Mouse (Mus musculus) right cerebral cortex, adult 2 months (tissue): ENCODE results near the gene Mindy1.
A peak's percentile ranks its signal among the peaks of the same experiment; 100 is the strongest.

Source experiments
- DNase-seq, 2 experiments: peaks; one replicate each; pipeline ENCODE4 v3.0.0; 2021 to 2022; ENCODE audit warnings: low spot score in 2 of 2

Mindy1 gene

DNA sequence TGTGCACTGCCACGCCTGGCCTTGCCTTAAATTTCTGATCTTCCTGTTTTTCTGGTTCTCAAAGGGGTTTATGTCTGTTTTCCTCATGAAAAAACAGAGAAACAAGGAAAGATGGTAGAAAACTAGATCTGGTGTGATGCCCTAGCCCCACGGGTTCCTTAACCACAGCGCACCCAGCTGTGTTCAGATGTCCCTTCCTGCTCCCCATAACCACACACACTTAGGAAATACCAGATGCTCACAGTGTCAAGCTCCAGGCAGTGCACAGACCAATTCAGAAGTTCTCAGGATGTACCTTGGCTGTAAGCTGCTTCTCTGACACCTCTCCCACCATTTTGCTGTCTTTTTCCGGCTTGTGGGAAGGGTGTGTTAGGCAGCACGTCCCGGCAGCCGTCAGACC lies 13.2 kb downstream of the Mindy1 start:
- DNase-seq: no peak

DNA sequence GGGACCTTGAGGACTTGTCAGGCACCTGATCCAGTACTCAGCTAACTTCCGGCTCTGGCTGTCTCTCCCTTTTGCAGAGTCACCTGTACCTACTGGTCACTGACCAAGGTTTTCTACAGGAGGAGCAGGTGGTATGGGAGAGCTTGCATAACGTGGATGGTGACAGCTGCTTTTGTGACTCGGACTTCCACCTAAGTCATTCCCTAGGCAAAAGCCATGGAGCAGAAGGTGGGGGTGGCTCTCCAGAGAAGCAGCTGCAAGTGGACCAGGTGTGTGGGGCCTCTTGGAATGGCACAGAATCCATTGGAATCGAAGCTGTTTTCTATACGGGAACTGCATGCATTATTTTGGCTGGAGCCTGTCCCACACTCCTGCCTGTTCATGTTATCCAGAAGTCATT lies 13.6 kb downstream of the Mindy1 start:
- no peak for DNase-seq

DNA sequence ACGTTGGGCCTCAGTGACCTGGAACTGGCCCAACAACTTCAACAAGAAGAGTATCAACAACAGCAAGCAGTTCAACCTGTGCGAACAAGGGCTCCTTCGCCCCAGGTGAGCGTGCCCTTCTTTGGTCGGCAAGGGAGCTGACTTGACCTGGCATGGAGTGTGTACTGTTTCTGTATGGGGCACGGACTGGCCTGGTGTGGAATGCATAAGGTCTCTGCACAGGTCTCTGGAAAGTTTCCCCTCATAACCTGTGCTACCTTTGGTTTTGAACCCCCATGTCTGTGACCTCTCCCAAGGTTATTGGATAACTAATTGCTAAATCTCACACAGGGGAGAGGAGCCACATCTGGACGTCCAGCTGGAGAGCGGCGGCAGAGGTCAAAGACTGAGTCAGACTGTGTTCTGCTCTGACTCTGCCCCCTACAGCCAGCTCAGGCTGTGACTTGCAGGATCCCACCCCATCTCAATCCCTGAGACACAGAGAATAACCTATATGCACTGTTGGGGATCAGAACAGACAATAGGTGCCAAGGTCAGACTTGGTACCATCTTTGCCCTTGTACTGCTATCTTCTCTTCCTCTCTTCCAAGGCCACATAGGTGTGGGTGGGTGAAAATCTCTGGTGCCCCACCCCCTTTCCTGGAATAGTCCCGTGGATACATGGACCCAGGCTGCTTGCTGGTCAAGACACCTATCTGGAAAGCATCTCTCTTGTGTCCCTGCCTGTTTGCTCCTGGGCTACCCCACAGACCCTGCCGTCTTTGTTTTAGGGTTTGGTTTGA lies 14.4 kb downstream of the Mindy1 start:
- no peak for DNase-seq

DNA sequence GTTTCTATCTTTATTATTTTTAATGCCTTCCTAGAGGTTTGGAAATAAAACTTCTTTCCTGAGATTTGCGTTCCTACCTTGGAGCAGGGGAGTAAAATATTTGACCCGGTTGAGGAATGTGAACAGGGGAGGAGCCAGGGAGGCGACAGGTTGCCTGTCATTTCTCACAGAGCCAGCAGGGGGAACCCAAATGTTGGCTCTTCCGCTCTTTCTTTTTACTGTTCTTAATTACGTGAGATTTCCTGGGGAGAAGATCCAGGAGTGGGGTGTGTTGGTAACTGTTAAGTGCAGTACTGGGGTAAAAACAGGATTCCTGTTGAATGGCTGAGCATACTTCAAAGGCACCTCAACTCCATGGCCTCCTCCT lies 14.9 kb downstream of the Mindy1 start:
- DNase-seq: peak in 1 of 2 experiments; percentile 33

DNA sequence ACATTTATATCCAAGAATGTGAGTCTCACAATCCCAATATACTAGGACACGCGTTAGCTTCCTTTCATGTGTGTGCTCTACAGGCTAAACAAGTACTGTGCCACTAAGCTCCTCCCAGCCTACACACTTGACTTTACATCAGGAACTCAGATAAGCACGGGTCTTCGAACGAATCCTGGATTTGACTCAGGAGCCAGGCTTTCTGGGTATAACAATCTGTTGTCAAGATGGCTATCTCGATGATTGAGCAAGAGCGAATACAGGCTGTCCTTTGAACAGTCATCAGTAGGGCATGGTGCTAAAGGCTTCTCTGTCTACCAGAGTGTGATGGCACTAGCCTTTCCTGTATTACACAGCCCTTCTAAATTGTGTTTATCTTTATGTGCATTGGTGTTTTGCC lies 16.9 kb downstream of the Mindy1 start:
- DNase-seq: no peak

DNA sequence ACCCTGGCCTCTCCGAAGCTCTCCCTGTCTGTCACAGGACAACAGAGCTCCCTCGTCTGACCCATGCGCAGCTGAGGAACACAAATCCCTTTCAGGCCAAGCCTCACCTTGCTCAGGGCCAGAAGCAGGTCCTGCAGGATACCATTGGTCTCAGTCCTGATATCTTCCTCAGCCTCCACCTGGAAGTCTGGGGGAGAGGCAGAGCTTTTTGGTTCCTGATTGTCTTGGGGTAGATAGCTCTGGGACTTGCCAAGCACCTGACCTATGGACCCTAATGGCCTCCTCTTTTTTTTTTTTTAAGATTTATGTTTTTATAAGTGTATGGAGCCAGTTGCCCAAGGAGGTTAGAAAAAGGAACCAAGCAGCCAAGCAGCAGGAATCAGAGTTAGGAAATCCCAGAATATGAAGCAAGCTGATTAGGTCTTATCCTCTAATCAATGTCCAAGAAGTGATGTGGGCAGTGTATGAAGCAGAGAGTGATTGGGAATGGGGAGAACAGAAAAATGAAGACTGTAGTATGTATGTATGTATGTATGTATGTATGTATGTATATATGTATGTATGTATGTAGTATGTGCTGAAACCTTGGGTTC lies 20.2 kb downstream of the Mindy1 start:
- no peak for DNase-seq

DNA sequence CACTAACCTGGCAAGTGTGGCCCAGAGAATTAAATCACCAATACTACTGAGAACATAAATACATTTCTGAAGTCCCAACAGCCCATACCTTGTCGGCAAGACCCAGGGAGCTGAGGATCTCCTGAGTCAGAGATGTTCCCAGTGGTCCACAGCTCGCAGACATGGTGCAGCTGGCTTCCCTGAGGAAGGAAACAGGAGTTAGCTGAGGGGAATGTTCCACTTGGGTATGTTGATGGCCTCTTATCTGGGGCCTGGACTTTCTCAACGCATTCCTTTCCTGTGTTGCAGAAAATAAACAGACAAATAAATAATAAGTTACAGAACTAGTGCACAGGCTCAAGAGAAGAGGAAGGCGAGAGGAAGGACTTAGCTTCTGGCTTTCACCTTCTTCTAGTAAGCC lies 25.1 kb downstream of the Mindy1 start:
- no peak for DNase-seq

DNA sequence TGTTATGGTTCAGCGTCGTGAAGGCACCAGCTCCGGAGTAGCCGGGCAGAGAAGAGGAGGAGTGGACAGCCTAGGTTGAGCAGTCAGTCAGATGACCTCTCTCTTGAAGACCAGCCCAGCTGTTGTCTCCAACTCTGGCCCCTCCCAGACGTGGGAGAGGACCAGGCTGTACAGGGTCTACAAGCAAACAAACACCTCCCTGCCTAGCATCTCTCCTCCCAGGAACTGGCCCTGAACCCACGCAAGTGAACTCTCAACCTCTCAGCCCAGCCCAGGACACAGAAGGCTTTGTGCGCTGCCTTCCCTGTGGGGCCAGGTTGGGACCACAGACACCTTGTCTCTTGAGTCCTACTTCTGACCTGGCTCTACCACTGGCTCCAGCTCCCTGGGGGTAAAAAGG lies 26.0 kb downstream of the Mindy1 start, which contains the start of gene Anxa9:
Gene Anxa9, minus strand, starts transcription at position 77 of the 400 bp plus-strand sequence.
- DNase-seq: no peak

DNA sequence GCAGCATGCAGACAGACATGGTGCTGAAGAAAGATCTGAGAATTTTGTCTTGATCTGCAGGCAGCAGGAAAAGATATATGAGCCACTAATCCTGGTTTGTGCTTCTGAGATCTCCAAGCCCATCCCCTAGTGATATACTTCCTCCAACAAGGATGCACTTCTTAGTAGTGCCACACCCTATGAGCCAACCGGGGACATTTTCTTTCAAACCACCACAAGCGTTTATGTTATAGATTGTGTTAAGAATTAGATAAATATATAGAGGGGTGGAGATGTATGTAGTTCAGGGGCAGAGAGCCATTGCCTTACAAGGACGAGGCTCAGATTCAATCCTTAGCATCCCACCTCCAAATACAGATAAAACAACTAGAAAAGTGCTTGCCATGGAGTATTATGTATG lies 29.4 kb downstream of the Mindy1 start:
- no peak for DNase-seq

DNA sequence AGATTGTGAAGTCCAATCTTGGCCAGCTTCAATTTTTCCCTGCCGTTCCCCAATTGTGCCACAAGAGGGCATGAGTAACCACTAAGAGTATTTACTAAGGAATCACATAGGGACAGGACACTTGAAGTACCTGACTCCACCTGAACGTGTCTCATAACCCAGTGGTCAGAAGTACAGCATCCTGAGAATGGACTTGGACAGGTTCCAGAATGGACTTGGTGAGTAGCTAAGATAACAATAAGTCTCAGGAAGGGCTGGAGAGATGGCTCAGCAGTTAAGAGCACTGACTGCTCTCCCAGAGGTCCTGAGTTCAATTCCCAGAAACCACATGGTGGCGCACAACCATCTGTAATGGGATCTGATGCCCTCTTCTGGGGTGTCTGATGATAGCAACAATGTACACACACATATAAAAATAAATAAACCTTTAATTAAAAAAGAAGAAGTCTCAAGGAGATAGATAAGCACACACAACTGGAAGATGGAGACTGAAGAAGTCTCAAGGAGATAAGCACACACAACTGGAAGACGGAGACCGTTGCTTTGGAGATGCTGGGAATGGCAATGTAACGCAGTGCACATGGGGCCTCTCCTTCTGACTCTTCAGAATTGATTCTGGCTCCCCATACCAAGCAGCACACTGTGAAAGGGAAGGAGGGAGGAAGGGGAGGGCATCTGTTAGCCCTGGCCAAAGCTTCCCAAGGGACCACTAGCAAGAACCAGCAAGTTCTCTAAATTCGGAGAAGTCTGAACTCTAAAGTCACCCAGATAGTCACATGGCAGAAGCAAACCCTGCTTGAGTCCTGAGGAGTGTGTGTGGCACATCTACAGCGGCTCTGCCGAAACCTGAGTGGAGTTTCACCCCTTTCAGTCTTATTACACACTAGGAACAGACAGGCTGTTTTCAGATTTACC lies 30.1 kb downstream of the Mindy1 start:
- peak; percentile 76 to 85 for DNase-seq

DNA sequence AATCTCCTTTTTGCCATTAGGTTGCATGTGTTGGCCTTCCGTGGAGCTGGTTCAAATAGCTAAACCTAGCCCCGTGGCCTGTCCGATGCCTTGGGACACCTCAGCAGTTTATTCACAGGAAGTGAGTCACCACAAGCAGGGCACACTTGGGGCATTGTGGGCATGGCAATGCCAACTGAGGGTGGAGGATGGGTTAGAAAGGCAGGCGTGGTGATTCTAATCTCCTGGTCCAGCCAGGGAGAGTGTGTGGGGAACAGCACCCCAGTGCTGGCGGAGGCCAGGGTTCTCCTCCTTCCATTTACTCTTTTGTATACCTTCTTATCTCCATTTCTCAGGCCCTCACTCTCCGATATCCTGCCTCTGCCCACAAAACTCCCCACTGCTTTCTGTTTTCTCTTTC lies 31.5 kb downstream of the Mindy1 start:
- no peak for DNase-seq

DNA sequence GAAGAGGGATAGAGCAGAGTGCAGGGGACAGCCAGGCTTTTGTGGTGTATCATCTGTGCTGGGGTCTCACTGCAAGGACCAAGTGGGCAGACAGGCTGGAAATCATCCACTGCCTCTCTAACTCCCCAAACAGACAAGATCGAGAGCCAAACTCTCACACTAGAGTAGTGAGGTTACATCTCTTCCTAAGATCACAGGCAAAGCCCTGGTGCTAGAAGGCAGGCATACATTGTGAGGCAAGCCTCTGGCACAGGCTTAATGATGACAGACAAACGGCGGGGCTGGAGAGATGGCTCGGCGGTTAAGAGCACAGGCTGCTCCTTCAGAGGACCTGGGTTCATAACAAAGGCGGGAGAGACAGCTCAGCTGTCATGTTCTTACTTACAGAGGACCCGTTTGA lies 32.3 kb downstream of the Mindy1 start:
- DNase-seq: no peak

DNA sequence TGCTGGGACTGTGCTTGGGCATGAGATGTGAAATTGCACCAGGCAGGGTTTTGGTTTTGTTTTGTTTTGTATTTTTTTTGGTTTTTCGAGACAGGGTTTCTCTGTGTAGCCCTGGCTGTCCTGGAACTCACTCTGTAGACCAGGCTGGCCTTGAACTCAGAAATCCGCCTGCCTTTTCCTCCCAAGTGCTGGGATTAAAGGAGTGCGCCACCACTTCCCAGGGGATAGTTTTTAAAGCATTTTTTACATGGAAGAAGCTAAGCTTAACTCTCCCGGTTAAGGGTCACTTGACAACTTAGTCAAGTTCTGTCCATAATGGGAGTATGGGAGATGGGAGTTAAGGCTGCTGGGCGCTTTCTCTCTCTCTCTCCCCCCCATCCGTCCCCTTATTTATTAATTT lies 32.9 kb downstream of the Mindy1 start:
- DNase-seq: no peak

DNA sequence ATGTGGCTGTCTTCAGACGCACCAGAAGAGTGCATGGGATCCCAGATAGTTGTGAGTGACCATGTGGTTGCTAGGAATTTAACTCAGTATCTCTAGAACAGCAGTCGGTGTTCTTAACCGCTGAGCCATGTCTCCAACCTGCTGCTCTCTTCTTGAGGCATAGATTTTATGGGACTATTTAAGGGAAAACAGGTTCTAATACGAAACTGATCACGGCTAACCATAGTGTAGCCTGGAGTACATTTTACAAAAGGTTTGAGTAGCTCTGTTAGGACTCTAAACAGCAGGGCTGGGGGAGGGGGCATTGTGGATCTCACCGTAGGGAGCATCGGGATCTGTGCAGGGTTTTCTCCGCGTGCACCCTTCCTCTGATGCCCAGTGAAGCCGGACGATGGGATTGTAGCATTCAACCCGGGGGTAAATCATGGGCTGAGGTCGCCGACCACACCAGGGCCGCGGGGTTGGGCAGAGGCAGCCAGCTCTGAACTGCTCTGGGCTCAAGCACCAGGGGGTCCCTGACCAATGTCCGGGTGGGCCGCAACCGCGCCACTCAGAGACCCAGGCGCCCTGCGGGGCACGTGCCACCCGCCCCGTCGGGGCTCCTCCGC lies 33.4 kb downstream of the Mindy1 start, which contains the start of gene Cers2:
Gene Cers2, plus strand, starts transcription at position 306 of the 608 bp plus-strand sequence.
- peak in 1 of 2 experiments; percentile 14 for DNase-seq

DNA sequence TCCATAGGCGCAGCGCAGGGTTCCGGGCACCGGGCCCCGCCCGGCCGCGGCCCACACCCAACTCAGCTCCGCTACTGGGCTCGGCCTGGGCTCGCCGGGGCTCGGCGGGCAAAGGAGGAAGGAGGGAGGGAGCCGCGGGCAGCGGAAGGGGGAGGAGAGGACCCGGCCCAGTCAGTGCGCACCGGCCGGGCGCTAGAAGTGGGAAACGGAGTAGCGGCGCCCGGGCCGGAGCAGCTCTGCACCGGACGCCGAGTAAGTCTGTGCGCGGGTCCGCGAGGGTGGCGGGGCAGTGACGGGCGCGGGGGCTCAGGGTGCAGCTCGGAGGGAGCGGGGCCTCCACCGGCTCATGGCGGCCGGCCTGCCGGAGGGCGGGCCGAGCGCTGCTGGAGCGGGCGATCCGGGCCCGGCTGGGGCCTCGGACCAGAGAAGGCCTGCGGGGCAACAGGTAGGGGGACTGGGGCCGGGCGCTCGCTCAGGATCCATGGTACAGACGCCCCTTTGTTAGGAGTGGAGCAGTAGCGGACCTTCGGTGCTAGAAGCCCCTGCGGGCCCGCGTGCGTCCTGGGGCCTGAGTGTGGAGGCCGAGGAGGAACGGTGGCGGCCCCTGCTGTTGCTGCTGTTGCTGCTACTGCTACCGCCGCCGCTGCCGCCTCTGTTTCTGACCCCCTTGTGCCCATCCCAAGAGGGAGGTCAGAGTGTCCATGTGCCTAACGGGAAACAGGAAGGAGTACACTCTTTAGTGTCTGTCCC lies 34.1 kb downstream of the Mindy1 start:
- peak; percentile 54 to 71 for DNase-seq

DNA sequence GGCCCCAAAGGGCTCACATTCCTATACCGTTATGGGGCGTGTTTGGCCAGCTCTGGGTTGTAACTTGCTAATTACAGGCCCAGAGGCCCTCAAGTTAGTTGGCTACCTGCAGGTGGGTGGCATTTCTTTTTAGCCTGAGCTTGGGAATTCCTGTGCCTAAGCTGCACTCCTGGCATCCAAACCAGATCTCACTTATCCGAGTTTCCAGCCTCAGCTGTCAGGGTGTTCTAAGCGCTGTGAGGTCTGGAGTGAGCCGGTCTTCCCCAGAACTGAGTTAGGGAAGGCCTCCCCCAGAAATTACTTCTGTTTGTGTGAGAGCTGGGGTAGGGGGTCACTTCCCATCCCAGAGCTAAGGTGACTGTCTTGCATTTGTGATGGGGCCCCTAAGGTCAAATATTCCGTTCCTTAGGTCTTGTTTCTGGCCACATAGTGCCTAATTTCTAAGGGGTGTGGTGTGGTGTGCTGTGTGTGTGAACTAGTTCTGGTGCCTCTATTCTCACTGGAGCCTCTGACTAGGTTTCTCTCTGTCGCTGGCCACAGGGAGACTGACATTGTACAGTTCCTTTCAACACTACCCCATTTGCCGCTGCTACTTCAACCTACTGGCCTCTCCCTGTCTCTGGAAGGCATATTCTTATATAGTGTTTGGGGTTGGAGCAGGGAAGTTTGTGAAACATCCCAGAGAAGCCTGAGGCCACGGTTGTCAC lies 34.9 kb downstream of the Mindy1 start:
- DNase-seq: no peak

DNA sequence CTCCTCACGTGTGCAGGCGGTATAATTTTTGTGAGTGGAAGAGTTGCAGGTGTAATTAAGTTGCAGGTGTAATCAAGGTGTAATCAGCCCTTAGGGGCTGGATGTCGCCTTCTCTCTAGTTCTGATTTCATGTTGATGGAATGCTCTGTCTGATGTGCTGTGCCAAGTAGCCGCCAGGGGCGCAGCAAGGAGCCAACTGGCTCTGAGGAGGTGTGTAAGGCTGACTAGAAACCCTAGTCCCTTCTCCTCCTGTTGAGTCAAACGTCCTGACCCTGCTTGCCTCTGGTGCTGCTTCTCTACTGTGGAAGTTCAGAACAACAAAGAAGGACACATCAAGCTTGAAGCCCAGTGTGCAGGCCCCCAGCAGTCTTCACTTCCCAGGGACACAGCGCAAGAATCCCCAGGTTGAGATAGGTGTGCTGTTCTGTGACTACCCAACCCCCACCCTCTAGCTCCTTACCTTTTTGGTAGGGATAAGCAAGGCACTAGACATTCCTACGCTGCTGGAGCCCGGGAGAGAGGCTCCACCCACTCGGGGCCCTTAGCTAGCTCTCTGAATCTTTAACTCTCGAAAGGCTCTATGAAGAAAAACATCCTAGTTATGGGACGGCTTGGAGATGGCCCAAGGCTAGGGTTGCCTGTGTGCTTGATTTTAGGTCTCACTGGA lies 36.4 kb downstream of the Mindy1 start:
- DNase-seq: peak; percentile 62 to 72

DNA sequence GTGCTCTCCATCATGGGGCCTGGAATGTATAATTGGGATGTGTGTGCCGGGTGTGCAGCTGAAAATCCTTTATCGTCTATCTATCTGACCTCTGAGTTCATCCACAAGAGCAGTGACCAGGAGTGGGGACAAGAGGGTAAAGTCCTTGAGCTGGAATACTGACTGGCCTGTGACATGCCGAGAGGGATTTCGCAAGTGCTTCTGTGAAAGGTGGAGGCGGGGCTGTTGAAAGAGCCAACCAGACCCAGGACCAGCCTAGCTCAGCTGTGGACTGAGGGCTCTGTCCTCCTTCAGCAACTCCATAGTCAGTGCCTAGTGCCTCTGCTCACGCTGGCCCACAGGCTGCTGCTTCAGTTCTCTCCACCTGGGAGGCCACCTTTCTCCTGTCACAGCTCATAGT lies 37.4 kb downstream of the Mindy1 start:
- DNase-seq: peak in 1 of 2 experiments; percentile 25

DNA sequence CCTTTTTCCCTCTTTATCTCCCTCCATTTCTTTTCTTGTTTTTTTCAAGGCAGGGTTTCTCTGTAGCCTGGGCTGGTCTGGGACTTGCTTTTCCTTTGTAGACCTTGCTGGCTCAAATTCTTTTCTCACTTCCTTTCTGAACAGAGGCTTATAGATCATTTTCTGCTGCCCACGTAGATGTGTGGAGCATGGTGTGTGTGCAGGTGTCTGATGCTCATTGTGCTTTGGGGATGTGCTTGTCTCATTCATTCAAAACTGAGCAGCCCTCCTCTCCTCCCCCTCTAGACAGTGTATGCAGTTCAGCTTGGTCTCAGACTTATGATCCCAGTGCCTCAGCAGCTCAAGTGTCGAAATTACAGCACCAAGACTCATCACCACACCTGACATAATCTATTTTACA lies 38.0 kb downstream of the Mindy1 start:
- no peak for DNase-seq
